Mouse (Mus musculus): ENCODE measurements around the gene Ubr2. TPM values are rescaled to one million over a fixed set of nuclear protein-coding genes. Genes with fewer than 3 reads are reported as not detected.

The Ubr2 gene
- polyA plus RNA-seq, 1 experiment: 71.8 TPM

GRCm38 (mm10) chr17:46980050-46980449, 30.3 kb downstream of the Ubr2 start:
- no peaks in the 10 kb centered on the region for H3K4me1 ChIP-seq (ENCODE audit: control insufficient read depth, insufficient read depth, low read length)
- TF ChIP-seq POLR2A (IDR thresholded peaks at IDR 0.05; ENCODE audit: low read depth, low read length): no peak
- H3K27ac ChIP-seq (ENCODE audit: insufficient read depth, low read length): no peak overlapping the region
- H3K4me3 ChIP-seq (ENCODE audit: insufficient read depth, low read length): no peak overlapping the region

GRCm38 (mm10) chr17:46975183-46975582, 35.2 kb downstream of the Ubr2 start:
- Histone ChIP-seq H3K27ac (ENCODE audit: insufficient read depth, low read length) (no peak overlapping the region), H3K4me1 (ENCODE audit: control insufficient read depth, insufficient read depth, low read length) (no peaks in the 10 kb centered on the region), H3K4me3 (ENCODE audit: insufficient read depth, low read length) (no peak overlapping the region)
- TF ChIP-seq POLR2A (IDR thresholded peaks at IDR 0.05; ENCODE audit: low read depth, low read length): no peak
- peak; percentile 67; the same call in 1 of the 2 replicates for TF ChIP-seq CTCF (IDR thresholded peaks at IDR 0.05; ENCODE audit: borderline replicate concordance, insufficient read depth, low read length)

- TF ChIP-seq CTCF (IDR thresholded peaks at IDR 0.05; ENCODE audit: borderline replicate concordance, insufficient read depth, low read length) (no peak), POLR2A (IDR thresholded peaks at IDR 0.05; ENCODE audit: low read depth, low read length) (no peak)
Measured at GRCm38 (mm10) chr17:46972603-46973002, 37.8 kb downstream of the Ubr2 start.

GRCm38 (mm10) chr17:46966892-46967291, 43.5 kb downstream of the Ubr2 start:
- no peak overlapping the region for H3K27ac ChIP-seq (ENCODE audit: insufficient read depth, low read length)
- H3K4me3 ChIP-seq (ENCODE audit: insufficient read depth, low read length): no peak overlapping the region
- TF ChIP-seq POLR2A (IDR thresholded peaks at IDR 0.05; ENCODE audit: low read depth, low read length): no peak
- TF ChIP-seq CTCF (IDR thresholded peaks at IDR 0.05; ENCODE audit: borderline replicate concordance, insufficient read depth, low read length): no peak
- no peaks in the 10 kb centered on the region for H3K4me1 ChIP-seq (ENCODE audit: control insufficient read depth, insufficient read depth, low read length)

More at GRCm38 (mm10) chr17:46972603-46973002, 37.8 kb downstream of the Ubr2 start:
- H3K4me1 ChIP-seq (ENCODE audit: control insufficient read depth, insufficient read depth, low read length): no peaks in the 10 kb centered on the region
- H3K4me3 ChIP-seq (ENCODE audit: insufficient read depth, low read length): no peak overlapping the region
- H3K27ac ChIP-seq (ENCODE audit: insufficient read depth, low read length): no peak overlapping the region

- H3K4me3 ChIP-seq (ENCODE audit: insufficient read depth, low read length): no peak overlapping the region
- no peak for TF ChIP-seq CTCF (IDR thresholded peaks at IDR 0.05; ENCODE audit: borderline replicate concordance, insufficient read depth, low read length)
- no peak overlapping the region for H3K27ac ChIP-seq (ENCODE audit: insufficient read depth, low read length)
- no peaks in the 10 kb centered on the region for H3K4me1 ChIP-seq (ENCODE audit: control insufficient read depth, insufficient read depth, low read length)
Measured at GRCm38 (mm10) chr17:46963186-46963585, 47.2 kb downstream of the Ubr2 start.

- H3K4me3 ChIP-seq (ENCODE audit: insufficient read depth, low read length): no peak overlapping the region
Measured at GRCm38 (mm10) chr17:46962153-46962552, 48.2 kb downstream of the Ubr2 start.

GRCm38 (mm10) chr17:46960216-46960615, 50.1 kb downstream of the Ubr2 start:
- TF ChIP-seq POLR2A (IDR thresholded peaks at IDR 0.05; ENCODE audit: low read depth, low read length) (no peak), CTCF (IDR thresholded peaks at IDR 0.05; ENCODE audit: borderline replicate concordance, insufficient read depth, low read length) (no peak)
- Histone ChIP-seq H3K4me1 (ENCODE audit: control insufficient read depth, insufficient read depth, low read length) (no peaks in the 10 kb centered on the region), H3K27ac (ENCODE audit: insufficient read depth, low read length) (no peak overlapping the region), H3K4me3 (ENCODE audit: insufficient read depth, low read length) (no peak overlapping the region)

More at GRCm38 (mm10) chr17:46962153-46962552, 48.2 kb downstream of the Ubr2 start:
- no peaks in the 10 kb centered on the region for H3K4me1 ChIP-seq (ENCODE audit: control insufficient read depth, insufficient read depth, low read length)
- TF ChIP-seq CTCF (IDR thresholded peaks at IDR 0.05; ENCODE audit: borderline replicate concordance, insufficient read depth, low read length): no peak
- no peak for TF ChIP-seq POLR2A (IDR thresholded peaks at IDR 0.05; ENCODE audit: low read depth, low read length)
- no peak overlapping the region for H3K27ac ChIP-seq (ENCODE audit: insufficient read depth, low read length)

GRCm38 (mm10) chr17:46958045-46958444, 52.3 kb downstream of the Ubr2 start:
- H3K4me1 ChIP-seq (ENCODE audit: control insufficient read depth, insufficient read depth, low read length): no peaks in the 10 kb centered on the region
- H3K27ac ChIP-seq (ENCODE audit: insufficient read depth, low read length): no peak overlapping the region
- H3K4me3 ChIP-seq (ENCODE audit: insufficient read depth, low read length): no peak overlapping the region
- TF ChIP-seq POLR2A (IDR thresholded peaks at IDR 0.05; ENCODE audit: low read depth, low read length) (no peak), CTCF (IDR thresholded peaks at IDR 0.05; ENCODE audit: borderline replicate concordance, insufficient read depth, low read length) (peak; percentile 37; the same call in 1 of the 2 replicates)

- Histone ChIP-seq H3K4me3 (ENCODE audit: insufficient read depth, low read length) (no peak overlapping the region), H3K4me1 (ENCODE audit: control insufficient read depth, insufficient read depth, low read length) (no peaks in the 10 kb centered on the region), H3K27ac (ENCODE audit: insufficient read depth, low read length) (no peak overlapping the region)
- no peak for TF ChIP-seq POLR2A (IDR thresholded peaks at IDR 0.05; ENCODE audit: low read depth, low read length)
- no peak for TF ChIP-seq CTCF (IDR thresholded peaks at IDR 0.05; ENCODE audit: borderline replicate concordance, insufficient read depth, low read length)
Measured at GRCm38 (mm10) chr17:46946276-46946675, 64.1 kb downstream of the Ubr2 start.

GRCm38 (mm10) chr17:46942421-46942820, 67.9 kb downstream of the Ubr2 start:
- H3K27ac ChIP-seq (ENCODE audit: insufficient read depth, low read length): no peak overlapping the region
- no peak for TF ChIP-seq CTCF (IDR thresholded peaks at IDR 0.05; ENCODE audit: borderline replicate concordance, insufficient read depth, low read length)
- no peak for TF ChIP-seq POLR2A (IDR thresholded peaks at IDR 0.05; ENCODE audit: low read depth, low read length)
- no peak overlapping the region for H3K4me3 ChIP-seq (ENCODE audit: insufficient read depth, low read length)
- no peaks in the 10 kb centered on the region for H3K4me1 ChIP-seq (ENCODE audit: control insufficient read depth, insufficient read depth, low read length)

- TF ChIP-seq CTCF (IDR thresholded peaks at IDR 0.05; ENCODE audit: borderline replicate concordance, insufficient read depth, low read length) (no peak), POLR2A (IDR thresholded peaks at IDR 0.05; ENCODE audit: low read depth, low read length) (no peak)
- H3K4me1 ChIP-seq (ENCODE audit: control insufficient read depth, insufficient read depth, low read length): no peaks in the 10 kb centered on the region
- no peak overlapping the region for H3K27ac ChIP-seq (ENCODE audit: insufficient read depth, low read length)
- H3K4me3 ChIP-seq (ENCODE audit: insufficient read depth, low read length): no peak overlapping the region
Measured at GRCm38 (mm10) chr17:46940461-46940860, 69.9 kb downstream of the Ubr2 start.

Measured in embryonic fibroblast, embryonic 13.5 days (primary cell).